Mouse (Mus musculus): ENCODE measurements at regions not wholly inside any gene's neighbourhood (a gene's known extent, or its start where the extent isn't known, plus 50 kb on each side); places are given as distances from the start of the nearest gene placed in this dataset.

DNA sequence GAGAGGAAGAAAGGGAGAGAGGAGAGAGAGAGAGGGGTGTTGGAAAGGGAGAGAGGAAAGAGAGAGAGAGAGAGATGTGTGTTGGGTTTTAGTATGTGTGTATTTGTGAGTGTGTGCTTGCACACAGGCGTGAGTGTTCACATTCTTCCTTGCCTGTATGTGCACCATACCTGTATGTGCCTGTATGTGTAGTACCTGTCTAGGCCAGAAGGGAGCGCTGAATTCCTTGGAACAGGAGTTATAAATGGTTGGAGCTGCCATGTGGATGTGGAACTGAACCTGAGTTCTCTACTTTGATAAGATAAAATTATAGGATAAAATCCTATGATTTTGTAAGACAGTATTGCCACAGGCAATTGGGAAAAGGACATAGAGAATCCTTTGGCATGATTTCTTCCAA, 458.8 kb downstream of the Rps24 start:
- no peak for DNase-seq (ENCODE audit: low spot score)

- DNase-seq (ENCODE audit: low spot score): no peak
Observed at GRCm38 (mm10) chr14:24947084-24947483, 460.2 kb downstream of the Rps24 start.

GRCm38 (mm10) chr14:24955891-24956410, 469.0 kb downstream of the Rps24 start:
- DNase-seq (ENCODE audit: low spot score): no peak

- DNase-seq (ENCODE audit: low spot score): no peak
Observed at GRCm38 (mm10) chr14:24956528-24957210, 469.7 kb downstream of the Rps24 start.

- DNase-seq (ENCODE audit: low spot score): no peak
Observed at GRCm38 (mm10) chr14:24957392-24957791, 470.5 kb downstream of the Rps24 start.

DNA sequence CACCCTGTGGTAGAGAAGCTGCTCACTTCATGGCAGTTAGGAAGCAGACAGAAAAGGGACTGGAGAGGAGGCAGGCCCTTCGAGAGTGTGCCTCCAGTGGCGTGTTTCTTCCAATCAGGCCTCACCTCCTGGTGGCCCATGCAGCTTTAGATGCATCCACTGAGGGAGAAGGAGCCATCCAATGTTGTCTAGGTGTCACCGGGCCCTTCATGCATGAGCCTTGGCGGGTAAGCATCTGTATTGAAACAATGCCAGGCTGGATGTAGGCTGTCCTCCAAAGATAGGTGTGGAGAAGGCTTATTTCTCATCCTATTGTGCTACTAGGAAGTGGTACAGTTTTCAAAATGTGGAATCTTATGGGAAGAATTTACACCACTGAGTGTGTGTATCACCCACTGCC, 471.9 kb downstream of the Rps24 start:
- no peak for DNase-seq (ENCODE audit: low spot score)

GRCm38 (mm10) chr14:24959401-24959800, 472.5 kb downstream of the Rps24 start:
- no peak for DNase-seq (ENCODE audit: low spot score)

DNA sequence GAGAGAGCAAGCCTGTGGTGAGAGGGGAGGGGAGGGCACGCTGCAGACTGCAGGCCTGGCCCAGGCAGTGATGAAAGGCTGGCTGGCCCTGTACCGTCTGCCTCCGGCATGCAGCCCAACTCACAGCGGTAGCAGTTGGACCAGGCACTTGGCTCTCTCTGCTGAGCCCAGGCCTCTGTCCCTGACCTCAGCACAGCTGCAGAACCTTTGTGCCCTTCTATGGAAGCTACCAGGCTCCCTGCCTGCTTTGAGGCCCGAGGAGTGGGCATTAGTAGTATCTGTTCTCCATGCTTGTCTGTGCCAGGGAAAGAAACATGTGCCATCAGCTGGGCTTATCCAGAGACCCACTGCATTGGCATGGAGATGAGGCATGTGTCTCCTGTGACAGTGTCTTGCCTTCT, 473.2 kb downstream of the Rps24 start:
- DNase-seq (ENCODE audit: low spot score): peak; percentile 24

DNA sequence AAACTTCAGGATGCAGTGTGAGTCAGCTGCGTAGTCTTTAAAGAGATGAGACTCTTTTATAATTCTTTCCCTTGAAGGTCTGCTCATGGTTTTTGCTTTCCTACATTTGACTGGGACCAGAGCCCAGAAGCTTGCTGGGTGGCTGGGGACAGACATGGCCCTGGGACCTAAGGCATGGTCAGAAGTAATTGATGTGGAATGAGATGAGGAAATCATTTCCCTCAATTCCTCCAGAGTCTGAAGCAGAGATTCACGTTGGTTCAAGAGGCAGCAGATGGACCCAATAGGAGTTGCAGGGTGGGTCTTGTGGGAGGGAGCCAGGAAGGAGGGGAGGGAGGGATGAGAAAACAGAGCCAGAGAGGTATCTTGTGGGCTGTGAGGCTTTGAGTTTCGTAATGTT, 473.9 kb downstream of the Rps24 start:
- peak; percentile 4 for DNase-seq (ENCODE audit: low spot score)

DNA sequence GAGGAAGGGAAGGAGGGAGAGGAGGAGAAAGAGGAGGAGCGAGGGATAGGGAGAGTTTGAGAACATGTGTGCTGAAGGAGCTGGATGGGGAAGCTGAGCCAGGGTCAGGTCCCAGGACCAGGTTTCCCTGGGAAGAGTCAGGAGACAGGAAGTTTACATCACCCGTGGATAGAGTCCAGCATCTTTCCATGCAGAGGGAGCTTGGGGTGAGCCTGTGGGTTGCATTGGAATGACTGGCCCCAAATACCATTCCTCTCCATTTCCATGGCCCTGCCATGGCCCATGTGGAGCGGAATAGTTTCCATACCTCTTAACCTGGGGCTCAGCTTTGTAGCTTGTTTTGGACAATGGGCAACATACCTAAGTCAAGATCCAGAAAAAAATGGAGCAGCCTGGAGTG, 474.8 kb downstream of the Rps24 start:
- no peak for DNase-seq (ENCODE audit: low spot score)

GRCm38 (mm10) chr14:24969584-24969983, 482.7 kb downstream of the Rps24 start:
- DNase-seq (ENCODE audit: low spot score): no peak

- no peak for DNase-seq (ENCODE audit: low spot score)
Observed at GRCm38 (mm10) chr14:24972357-24972756, 485.4 kb downstream of the Rps24 start.

GRCm38 (mm10) chr14:24973039-24973438, 485.9 kb upstream of the Zmiz1 start:
- no peak for DNase-seq (ENCODE audit: low spot score)

- no peak for DNase-seq (ENCODE audit: low spot score)
Observed at GRCm38 (mm10) chr14:24973591-24973990, 485.4 kb upstream of the Zmiz1 start.

- no peak for DNase-seq (ENCODE audit: low spot score)
Observed at GRCm38 (mm10) chr14:24982489-24982888, 476.5 kb upstream of the Zmiz1 start.

DNA sequence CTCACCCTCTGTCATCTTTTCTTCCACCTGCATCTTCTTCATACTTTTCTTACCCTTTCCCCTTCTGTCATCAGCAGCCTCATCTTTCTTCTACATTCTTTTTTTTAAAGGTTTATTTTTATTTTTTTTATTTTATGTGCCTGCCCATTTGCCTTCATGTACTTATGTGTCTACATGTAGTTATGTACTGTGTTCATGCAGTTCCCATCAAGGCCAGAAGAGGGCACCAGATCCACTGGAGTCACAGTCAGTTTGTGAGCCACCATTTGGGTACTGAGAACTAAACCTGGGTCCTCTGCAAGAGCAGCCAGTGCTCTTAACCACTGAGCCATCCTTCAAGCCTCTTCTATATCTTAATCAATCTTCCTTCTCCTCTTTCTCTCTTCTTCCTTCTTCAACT, 475.7 kb upstream of the Zmiz1 start:
- DNase-seq (ENCODE audit: low spot score): no peak

- DNase-seq (ENCODE audit: low spot score): no peak
Observed at GRCm38 (mm10) chr14:24985806-24986359, 473.1 kb upstream of the Zmiz1 start.

- no peak for DNase-seq (ENCODE audit: low spot score)
Observed at GRCm38 (mm10) chr14:24986404-24986803, 472.6 kb upstream of the Zmiz1 start.

DNA sequence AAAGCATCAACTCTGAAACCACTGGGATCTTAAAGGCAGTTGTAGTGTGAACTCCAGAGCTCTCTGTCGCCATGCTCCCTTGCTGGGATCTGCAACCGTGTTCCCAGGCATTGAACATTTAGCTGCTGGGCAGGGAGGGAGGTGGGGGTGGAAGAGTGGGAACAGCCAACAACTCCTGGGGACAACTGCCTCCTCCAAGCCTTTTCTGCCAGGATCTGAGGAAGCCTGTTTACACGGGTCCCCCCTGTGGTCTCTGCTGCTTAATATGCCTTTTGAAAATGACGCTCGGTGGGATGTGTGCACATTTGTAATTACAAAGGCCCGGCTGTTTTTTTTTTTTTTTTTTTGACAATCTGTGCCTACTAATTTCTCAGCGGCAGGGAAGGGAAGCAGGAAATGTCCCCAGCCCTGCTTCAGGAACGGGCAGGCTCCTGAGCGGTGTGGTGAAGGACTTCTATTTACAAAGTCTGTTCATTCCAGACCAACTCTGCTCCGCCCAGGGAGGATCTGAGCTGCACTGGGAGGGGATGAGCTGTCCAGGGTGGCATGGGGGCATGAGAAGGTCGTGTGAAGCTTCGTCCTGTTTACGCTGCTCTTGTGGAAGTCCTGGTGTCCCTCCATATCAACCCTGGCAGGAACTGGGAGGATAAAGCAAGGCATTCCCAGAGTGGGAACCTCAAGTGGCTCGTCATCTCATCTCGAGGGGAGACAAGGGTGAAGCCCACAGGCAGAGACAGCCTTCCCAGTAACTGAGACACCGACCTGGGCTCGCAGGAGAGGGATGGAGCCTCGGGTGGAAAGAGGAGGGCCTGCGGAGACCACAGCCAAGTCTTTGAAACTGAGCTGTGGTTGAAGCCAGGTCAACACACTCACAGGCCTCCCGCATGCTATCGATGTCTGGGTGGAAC, 465.0 kb upstream of the Zmiz1 start:
- DNase-seq (ENCODE audit: low spot score): no peak

DNA sequence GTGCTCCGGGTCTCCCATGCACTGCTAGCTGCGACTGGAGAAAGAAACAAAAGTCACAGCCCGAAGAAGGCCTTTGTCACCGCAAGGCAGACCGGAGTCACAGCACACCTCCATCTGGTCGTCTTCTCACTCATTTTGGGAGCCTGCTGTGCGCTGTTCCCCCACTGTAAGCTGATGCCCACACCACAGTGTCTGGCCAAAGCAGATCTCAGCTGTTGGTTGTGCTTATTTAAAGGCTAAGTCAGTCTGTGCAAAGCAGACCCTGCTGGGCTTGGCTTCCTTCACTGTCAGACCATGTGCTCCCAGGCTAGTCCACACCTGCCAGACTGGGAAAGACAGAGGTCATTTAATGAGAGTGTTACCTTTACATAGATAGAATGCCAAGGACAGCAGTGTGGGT, 463.8 kb upstream of the Zmiz1 start:
- DNase-seq (ENCODE audit: low spot score): no peak

DNA sequence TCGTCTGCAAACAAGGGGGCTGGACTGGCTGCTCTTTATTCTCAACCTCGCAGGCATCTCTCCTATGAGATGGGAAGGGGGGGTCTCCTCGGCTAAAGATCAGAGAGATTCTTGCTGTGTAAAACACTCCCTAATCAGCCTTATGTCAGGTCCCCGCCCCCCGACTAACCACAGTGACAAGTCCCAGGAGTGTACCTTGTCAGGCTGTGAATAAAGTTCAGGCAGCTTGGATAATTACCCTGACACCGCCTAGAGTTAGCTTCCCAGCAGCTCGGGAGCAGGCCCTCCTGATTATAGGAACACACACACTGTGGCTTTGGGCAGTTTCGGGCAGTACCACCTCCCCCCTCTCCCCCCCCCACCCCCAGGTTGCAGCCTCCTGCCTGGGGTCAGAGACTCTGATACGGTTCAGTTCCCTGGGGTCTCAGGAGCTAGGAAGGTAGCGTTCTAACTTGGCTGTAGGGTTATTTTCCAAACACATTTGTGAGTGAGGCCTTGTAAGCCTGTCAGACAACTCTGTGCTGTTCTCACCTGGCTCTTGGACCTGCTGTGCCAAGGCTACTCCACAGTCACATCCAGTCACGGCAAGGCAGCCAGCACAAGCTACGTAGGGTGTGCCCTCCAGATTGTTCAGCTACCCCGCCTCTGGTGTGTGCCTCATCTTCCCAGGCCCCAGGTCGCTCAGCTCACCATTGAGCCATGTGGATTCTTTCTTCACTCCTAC, 461.0 kb upstream of the Zmiz1 start:
- DNase-seq (ENCODE audit: low spot score): no peak

GRCm38 (mm10) chr14:24999008-24999572, 459.9 kb upstream of the Zmiz1 start:
- DNase-seq (ENCODE audit: low spot score): no peak

Measured in adipocyte (in vitro differentiated cells).